8 mouse cellular contexts compared by ENCODE assay signal in the genomic region with DNA sequence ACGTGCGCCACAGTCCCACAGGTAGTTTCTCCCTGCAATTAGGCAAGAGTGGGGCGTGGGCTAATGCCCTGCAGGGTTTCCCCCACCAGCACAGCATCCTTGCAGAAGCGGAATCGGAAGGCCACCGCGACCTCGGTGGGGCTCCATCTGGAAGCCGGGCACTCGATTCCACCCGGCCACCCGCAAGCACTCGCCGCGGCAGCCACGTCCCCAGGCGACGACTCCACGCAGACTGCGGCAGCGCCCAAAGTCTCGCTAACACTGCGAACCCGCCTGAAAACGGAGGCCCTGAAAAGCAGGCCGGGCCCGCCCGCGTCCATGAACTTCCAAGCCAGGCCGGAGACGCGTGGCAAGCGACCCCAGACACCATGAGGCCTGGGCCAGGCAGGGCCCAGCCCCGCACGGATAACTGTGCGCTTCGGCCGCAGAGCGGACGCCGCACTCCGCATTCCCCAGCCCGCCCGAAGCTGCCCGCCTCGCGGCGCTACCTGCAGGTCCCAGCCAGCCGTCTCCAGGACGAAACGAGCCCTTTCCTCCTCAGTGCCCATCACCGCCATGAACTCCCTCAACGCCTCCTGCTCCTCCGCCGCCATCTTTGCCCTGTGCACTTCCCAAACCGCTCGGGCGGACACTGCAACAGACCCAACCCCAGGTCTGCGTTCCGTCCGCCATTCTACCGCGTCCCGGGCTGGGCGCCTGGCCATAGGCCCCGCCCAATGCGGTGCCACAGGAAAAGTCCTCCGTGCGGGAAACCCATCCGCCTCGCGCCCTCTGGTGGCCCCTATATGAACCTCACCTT.
A peak's percentile ranks its signal among the peaks of the same experiment; 100 is the strongest.
DNase-seq lines count a peak whose midpoint lies in the region; ATAC-seq lines count a peak whose summit lies in the region.
"Not testable (repeated sequence)": the region's sequence is repeated elsewhere in the genome, so short reads cannot be mapped to it uniquely, and the experiment has no call there.

No protein-coding gene starts in this region.

- peak overlapping the region; percentile 59 for H3K4me3 ChIP-seq in heart, embryonic 10.5 days
- H3K4me3 ChIP-seq in kidney, embryonic 14.5 days (ENCODE audit: low read length): peak overlapping the region; percentile 46
- peak overlapping the region; percentile 46 for H3K4me3 ChIP-seq in limb, embryonic 15.5 days

- H3K27ac ChIP-seq in heart, embryonic 10.5 days: peak overlapping the region; percentile 79
- H3K27ac ChIP-seq in kidney, embryonic 14.5 days (ENCODE audit: low read depth, low read length): not testable (repeated sequence)
- H3K27ac ChIP-seq in limb, embryonic 15.5 days: peak overlapping the region; percentile 59; the same call in 1 of the 2 replicates

- H3K4me2 ChIP-seq in kidney, embryonic 14.5 days (replicated peaks; ENCODE audit: low read depth, low read length): not testable (repeated sequence)
- H3K4me2 ChIP-seq in limb, embryonic 15.5 days: peak overlapping the region; percentile 30; the same call in 1 of the 2 replicates

- not testable (repeated sequence) for H3K4me1 ChIP-seq in heart, embryonic 10.5 days; kidney, embryonic 14.5 days (ENCODE audit: control insufficient read depth, insufficient read depth, low read length); limb, embryonic 15.5 days

- not testable (repeated sequence) for H3K36me3 ChIP-seq in heart, embryonic 10.5 days; kidney, embryonic 14.5 days (ENCODE audit: control insufficient read depth, insufficient read depth, low read length); limb, embryonic 15.5 days

- peak; percentile 100 for ATAC-seq in erythroblast, adult 5-6 weeks (replicated peaks; ENCODE audit: low FRiP score, poor library complexity, severe bottlenecking)
- ATAC-seq in kidney, embryonic 14.5 days (ENCODE audit: low FRiP score, low TSS enrichment): peak; percentile 100
- peak; percentile 92 for ATAC-seq in limb, embryonic 15.5 days (ENCODE audit: insufficient number of reproducible peaks, low FRiP score, low TSS enrichment, low read depth)

- DNase-seq in 3134 (ENCODE audit: extremely low read depth, insufficient read length, low spot score): peak; percentile 94
- peak; percentile 100 for DNase-seq in adrenal gland, postnatal 4 days (ENCODE audit: low spot score in 2 of 2)
- DNase-seq in heart, embryonic 10.5 days (ENCODE audit: low spot score): peak; percentile 97
- peak; percentile 100 for DNase-seq in monocyte, adult 2 months (ENCODE audit: low read depth in 1 of 2, low spot score in 2 of 2)
- peak; percentile 100 for DNase-seq in spleen, postnatal 14 days (ENCODE audit: low spot score in 2 of 2)

- H3K9ac ChIP-seq in kidney, embryonic 14.5 days (ENCODE audit: low read depth, low read length): peak overlapping the region; percentile 71
- H3K9ac ChIP-seq in limb, embryonic 15.5 days: peak overlapping the region; percentile 52

- not testable (repeated sequence) for H3K9me3 ChIP-seq in heart, embryonic 10.5 days; kidney, embryonic 14.5 days (ENCODE audit: control insufficient read depth, low read length); limb, embryonic 15.5 days

- WGBS in heart, embryonic 10.5 days: 3% methylated on average over 70 of the region's 72 CpGs
- WGBS in kidney, embryonic 14.5 days: 5% methylated on average over 66 of the region's 72 CpGs
- WGBS in limb, embryonic 15.5 days: 5% methylated on average over 70 of the region's 72 CpGs

- H3K27me3 ChIP-seq in heart, embryonic 10.5 days (ENCODE audit: insufficient read depth, poor library complexity, severe bottlenecking); kidney, embryonic 14.5 days (ENCODE audit: control insufficient read depth, insufficient read depth, low read length); limb, embryonic 15.5 days: not testable (repeated sequence)
